Mouse (Mus musculus) inflammation-experienced regulatory T-cells, adult 6 months (primary cell): Measurements from ENCODE around the gene Ccdc146. TPM values are rescaled to one million over a fixed set of nuclear protein-coding genes. Genes with fewer than 3 reads are reported as not detected.
A peak's percentile ranks its signal among the peaks of the same experiment; 100 is the strongest.

Experiments
- ATAC-seq: one replicate; pipeline ENCODE4 v1.8.0; 2017
- polyA plus RNA-seq, 3 experiments: library from polyadenylated mRNA; unstranded; fragments of 100-300 nt; shearing (Covaris generic); gene quantifications; one replicate each; pipeline ENCODE4 v1.2.1; 2017

Gene Ccdc146
- 1 to 10 TPM in 1 of 3 experiments, under 1 TPM in 2; 0.28 to 1.7 (median 0.70) TPM for polyA plus RNA-seq

GRCm38 (mm10) chr5:21424614-21425602, at the start of gene Ccdc146, which contains the start of gene Fam185a:
TSS of gene Ccdc146 (minus strand) at chr5:21424677.
TSS of gene Fam185a (plus strand) at chr5:21424958.
- ATAC-seq = peak; percentile 99

- ATAC-seq = no peak
Observed at GRCm38 (mm10) chr5:21468100-21468499, 43.6 kb upstream of the Ccdc146 start.

DNA sequence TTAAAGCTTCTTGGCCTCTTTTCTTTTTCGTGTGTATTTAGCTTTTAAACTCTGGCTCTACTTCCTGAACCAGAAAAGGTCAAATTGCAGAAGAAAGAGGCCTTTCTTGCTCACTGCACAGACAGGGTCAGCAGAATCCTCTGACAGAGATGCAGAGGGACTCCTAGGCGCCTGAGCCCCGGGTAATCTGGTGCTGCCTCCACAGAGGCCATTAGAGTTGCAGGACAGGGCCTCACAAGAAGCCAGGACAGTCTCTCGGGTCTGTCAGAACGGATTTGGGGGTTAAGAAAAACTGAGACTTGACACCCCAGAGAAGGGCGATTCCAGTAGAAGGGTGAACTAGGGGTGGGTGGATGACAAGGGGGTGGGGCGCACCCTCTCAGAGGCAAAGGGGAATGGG, 42.9 kb upstream of the Ccdc146 start:
- ATAC-seq = no peak

DNA sequence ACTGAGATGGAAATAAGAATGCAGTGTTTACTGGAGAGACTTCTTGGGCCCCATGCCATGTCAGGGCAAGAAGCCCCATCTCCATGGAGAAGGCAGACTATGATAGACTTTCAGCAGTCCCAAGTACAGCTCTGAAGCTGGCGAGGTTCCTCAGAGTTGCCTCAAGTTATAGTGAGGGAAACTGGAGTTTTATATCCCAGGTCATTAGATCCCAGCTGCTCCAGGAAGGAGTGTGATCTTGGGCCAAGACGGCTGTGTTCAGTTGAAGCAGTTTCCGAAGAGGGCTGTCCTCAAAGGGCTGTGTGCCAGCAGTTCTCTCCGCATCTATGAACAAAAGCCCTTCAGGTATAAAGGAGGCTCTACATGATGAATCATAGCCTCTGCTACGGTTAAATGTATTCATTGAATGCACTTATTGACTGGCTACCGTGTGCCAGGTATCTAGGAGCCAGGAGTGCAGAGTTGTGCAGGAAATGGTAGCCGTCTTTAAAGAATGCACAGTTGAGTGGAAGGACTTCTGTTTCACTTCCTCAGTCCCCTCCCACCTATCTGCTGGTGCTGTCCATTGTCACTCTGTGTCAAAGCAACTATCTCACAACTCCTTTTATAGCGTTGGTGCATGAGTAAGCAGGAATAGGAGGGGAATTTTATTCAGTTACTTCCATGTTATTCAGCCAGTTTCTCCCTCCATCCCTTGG, 16.5 kb upstream of the Ccdc146 start:
- no peak for ATAC-seq

- ATAC-seq = no peak
Observed at GRCm38 (mm10) chr5:21439446-21440110, 15.1 kb upstream of the Ccdc146 start.

DNA sequence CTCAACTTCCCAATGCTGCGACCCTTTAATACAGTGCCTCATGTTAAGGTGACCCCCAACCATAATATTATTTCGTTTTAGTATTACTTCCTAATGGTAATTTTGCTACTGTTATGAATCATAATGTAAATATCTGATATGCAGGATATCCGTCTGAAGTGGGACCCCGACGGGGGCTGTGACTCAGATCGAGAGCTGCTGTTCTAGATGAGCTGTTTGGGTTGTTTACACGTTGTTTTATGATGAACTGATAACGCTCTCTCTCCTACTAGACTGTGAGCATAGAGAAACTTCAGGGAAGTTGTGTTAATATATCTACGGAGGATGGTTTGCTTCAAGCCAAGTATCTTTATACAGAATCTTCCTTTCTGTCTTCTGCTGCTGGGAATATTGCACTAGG, 14.0 kb upstream of the Ccdc146 start:
- ATAC-seq = peak; percentile 89

DNA sequence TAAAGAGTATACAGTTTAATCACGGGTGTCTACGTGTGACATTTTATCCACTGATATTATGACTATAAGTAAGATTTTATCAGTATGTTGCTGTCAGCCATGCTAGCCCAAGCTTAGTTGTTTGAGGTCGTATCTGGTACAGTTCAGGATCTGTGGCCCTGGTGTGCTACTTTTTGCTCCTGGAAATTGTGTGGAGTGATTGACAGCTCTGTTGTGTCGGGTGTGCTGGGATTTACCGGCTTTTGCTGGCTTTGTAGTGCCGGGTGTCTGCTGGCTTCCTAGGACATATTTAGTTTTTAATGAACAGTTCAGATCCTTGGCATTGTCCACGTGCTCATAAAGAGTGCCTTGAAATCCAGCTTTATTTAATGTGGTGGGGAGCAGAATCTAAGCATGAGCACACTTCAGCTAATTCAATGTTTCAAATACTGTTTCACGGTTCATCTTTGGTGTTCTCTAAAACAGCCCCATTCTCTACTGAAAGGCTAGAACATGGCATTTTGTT, 12.0 kb upstream of the Ccdc146 start:
- ATAC-seq = no peak

GRCm38 (mm10) chr5:21434148-21434929, 9.9 kb upstream of the Ccdc146 start:
- ATAC-seq = no peak

DNA sequence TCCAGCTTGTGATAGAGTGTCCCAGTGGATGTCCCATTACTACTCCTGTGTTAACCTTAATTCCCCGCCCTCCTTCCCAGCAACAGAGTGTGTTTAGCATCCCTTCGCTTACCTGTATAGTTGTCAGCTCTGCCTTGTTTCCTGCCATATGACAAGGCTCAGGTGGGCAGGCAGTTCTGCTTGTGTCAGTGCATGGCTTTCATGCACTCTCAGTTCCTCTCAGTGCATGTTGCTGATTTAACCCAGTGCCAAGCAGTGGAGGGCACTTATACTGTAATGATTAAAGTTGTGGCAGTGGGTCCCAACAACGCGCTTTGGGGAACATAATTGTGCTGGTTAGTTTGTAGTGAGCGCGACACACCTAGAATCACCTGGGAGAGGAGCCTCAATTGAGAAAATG, 2.2 kb upstream of the Ccdc146 start:
- no peak for ATAC-seq

- ATAC-seq = no peak
Observed at GRCm38 (mm10) chr5:21420609-21421008, 3.9 kb downstream of the Ccdc146 start.

- no peak for ATAC-seq
Observed at GRCm38 (mm10) chr5:21418613-21419012, 5.9 kb downstream of the Ccdc146 start.

DNA sequence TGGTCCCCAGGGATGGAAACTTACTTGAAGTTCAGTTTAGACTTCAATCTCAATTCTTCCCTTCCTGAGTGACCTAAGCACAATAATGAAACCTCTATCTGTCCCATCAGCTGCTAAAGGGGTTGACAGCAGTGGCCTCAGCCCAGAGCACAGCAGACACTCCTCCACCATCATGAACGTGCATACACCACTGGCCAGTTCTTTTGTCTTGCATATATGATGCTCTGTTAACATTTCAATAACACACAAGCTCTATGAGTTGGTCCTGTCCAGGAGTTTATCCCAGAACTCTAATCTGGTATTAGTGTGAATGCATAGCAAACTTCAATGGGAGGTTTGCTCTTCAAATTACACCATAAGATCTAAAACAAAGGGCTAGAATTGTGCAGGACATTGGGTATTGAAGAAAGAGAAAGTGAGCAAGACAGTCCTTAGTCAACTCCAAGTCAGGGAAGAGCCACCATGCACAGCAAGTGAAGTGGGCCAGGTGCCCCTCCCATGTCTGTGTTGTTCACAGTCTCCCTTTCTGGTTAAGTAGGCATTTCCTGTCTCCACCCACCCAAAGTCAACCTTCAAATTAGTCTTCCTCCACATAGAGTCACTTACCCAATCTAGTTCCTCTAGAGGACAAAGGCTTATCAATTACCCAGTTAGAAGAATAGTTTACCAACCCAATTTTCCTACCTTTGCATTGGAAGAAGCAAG, 10.2 kb downstream of the Ccdc146 start:
- peak; percentile 26 for ATAC-seq

GRCm38 (mm10) chr5:21413322-21413721, 11.2 kb downstream of the Ccdc146 start:
- no peak for ATAC-seq

DNA sequence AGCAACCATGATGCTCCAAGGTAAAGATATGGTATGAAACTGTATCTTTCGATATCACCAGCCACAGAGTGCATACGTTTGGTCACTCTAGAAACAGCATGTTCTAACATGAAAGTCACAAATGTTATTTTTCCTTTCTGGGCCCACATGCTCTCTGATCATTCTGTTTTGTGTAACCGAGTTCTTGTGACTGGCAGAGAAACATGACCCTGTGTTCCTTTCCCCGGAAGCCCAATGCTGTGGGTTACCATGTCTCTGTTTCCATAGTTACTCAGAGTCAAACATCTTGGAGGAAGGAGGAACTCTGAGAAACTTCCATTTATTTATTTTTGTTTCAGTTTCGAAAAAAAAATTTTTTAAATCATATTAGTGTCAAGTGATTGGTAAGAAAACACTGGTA, 12.4 kb downstream of the Ccdc146 start:
- ATAC-seq = peak; percentile 36

GRCm38 (mm10) chr5:21411261-21411666, 13.2 kb downstream of the Ccdc146 start:
- peak; percentile 88 for ATAC-seq

DNA sequence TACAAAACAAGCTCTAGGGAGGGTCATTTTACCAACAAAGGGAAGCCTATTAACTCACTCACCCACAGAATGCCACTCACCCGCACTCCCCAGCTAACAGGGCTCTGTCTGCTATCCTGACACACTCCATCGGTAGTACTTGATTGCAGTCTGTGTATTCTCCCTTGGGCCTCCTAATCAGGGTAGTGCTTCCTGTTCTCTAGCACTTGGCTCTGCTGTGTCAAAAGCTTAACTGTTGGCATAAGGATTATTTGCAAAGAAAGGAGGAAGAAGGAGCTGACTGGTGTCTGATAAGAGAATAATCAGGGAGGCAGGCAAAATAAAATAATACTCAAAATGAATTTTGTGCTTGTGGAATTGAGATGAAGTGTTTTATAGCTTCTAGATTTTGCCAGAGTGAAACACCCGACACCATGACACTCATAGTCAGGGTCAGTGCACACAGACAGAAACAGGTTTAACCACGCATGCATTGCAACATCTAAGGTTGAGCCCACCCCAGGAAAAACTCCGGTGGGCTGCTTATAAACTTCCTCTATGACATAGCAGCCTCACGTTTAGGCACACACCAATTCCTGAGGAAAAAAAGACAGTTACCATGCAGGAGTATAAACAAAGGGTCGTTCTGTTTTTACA, 29.2 kb downstream of the Ccdc146 start:
- ATAC-seq = no peak

DNA sequence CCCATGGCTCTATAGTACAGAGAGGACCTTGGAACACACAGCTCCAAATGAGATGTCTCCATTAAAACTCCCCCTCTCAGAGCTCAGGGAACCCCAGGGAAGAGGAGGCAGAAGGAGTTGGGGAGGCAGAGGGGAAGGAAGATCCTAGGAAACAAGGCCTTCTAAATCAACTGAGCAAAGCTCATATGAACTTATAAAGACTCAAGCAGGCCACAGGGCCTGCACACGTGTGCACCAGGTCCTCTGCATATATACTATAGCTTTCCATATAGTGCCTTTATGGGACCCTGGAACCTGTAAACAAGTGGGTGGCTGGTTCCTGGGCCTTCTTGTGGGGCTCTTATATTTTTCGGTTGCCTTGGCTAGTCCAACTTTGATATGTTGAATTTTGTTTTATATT, 29.9 kb downstream of the Ccdc146 start:
- no peak for ATAC-seq

DNA sequence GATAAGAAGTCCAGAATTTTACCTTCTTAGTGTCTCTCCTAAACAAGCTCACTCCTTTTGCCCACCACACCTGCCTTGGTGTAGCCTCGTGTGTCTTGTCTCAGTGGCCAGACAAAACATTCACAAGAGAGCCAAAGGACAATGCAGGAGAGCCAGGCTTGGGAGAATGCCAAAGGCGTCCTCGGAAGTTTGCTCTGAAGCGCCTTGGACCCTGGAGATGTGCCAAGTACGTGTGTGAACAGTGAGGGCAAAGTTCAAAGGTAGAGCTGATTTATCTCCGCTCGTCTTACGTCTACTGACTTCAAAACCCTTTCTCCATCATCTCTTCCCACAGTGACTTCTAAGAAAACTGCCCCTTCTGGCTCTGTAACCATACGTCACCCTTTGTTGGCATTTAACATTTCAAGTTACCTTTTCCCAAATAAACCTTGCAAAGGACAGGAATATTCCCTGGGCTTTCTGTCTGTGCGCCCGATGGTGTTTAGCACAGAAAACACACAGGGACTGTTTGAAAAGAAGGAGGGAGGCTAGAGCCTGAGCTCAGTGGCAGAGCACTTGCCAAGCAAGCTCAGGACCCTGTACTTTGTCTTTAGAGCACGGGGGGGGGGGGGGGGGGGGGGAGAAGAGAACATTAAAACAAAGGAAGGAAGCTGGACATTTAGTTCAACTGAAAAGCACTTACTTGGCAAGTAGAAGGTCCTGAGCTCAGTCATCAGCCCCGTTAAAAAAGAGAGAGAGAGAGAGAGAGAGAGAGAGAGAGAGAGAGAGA, 32.7 kb downstream of the Ccdc146 start:
- no peak for ATAC-seq

DNA sequence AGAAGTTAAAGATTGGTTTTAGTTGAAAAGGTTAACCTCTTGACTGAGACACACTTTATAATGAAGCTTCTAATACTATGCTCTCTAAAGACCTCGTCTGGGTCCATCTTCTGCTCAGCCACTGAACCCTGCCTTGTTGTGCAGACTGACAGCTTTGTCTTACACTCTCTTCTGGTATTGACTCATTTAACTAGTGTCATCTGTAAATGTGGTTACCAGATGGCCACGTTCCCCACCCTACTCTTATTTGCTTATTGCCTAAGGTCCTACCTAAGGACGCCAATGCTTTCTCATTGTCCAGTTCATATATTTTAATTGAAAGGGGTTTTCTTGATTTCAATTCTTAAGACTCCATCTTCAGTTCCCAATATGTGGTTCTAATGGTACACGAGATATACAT, 35.6 kb downstream of the Ccdc146 start:
- no peak for ATAC-seq

GRCm38 (mm10) chr5:21387340-21387739, 37.1 kb downstream of the Ccdc146 start:
- no peak for ATAC-seq
